Mouse (Mus musculus) retina, postnatal 1 day (tissue): ENCODE data around the gene Socs4.
A peak's percentile ranks its signal among the peaks of the same experiment; 100 is the strongest.
"Not testable (repeated sequence)": the region's sequence is repeated elsewhere in the genome, so short reads cannot be mapped to it uniquely, and the experiment has no call there.

ENCODE experiments used
- DNase-seq: peaks from one replicate; pipeline ENCODE4 v3.0.0-alpha.2; 2012

The Socs4 gene

GRCm38 (mm10) chr14:47291772-47292171, 15.0 kb downstream of the Socs4 start:
- no peak for DNase-seq

GRCm38 (mm10) chr14:47294136-47294535, 17.4 kb downstream of the Socs4 start:
- DNase-seq = peak; percentile 6

DNA sequence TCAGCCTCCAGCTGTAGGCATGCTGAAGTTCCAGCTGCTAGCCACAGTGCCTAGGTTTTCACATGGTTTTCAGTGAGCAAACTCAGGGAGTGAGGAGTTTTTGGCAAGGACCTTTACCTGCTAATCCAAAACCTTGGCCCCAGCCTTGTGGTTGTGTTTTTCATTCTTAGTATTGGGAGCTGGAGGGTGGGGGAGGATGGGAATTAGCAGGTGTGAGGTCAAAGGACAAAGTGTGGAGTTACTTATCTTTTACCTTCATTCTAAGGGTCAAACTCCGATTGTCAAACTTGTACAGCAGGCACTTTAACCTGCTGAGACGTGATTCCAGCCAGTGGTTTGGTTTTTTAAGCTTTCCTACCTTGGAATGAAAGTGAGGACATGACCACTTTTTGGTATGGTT, 19.5 kb downstream of the Socs4 start:
- DNase-seq = no peak

DNA sequence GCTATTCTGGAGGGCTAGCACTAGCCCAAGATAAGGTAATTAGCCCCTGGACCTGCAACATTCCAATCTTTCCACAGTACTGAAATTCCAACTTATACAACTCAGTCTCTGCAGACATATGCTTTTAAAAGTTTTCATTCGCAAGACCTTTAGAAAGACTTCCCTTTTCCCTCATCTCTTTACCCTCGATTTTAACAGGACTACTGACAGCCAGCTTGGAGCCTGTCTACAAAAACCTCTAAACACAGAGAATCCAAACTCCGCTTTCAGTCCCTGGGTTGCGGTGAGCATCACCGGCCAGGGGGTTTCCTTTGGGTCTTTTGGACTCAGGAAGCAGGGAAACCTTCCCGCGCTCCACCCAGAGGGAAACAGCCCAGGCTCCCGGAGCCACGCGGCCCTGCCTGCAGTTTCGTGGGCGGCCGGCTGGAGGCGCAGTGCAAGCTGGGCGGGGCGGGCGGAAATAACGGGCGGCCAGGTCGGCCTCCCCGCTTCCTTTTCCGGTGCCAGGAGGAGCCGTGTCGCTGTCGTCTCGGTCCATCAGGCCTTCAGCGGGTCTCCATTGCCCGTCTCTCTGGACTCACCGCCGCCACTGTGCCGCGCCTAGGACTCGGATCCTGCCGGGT, 21.2 kb downstream of the Socs4 start, which contains the start of gene Mapk1ip1l:
Mapk1ip1l (plus strand) TSS at position 482 of the 623 bp plus-strand sequence.
- DNase-seq = peak; percentile 92

DNA sequence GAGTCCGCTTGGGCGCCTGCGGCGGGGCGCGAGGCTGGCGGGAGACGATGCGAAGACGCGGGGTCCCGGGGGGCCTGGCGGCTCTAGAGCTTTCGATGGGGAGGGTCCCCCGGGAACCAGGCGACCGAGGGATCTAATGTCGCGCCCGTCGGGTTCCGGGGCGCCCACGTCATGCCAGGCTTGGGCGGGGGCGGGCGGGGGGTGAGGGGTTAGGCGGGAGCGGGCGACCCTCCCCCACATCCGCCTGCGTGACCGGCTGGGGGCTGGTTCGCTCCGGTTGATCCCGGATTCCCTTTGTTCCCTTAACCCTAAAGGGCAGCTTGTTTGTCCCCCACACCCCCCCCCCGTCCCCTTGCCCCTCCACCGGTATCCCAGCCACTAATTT, 21.7 kb downstream of the Socs4 start:
- DNase-seq = no peak

DNA sequence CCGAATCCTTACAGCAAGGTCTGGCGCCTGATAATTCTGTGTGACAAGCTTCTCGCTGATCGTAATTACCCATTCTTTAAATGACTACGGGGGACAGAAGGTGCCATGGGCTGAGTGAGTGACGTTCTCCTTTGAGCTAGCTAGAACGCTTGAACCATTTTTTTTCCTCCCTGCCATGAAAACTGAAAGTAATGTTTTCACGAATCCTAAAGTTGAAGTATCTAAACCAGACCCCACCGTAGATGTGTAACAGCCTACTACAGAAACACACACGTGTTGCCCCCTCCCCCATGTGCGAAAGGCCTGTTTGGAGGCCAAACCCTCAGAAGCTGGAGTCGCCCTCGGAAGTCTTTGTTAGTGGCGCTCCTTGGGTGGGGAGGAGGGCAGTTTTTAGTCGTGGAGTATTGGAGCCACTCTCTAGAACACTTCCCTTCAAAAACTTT, 22.1 kb downstream of the Socs4 start:
- peak; percentile 54 for DNase-seq

DNA sequence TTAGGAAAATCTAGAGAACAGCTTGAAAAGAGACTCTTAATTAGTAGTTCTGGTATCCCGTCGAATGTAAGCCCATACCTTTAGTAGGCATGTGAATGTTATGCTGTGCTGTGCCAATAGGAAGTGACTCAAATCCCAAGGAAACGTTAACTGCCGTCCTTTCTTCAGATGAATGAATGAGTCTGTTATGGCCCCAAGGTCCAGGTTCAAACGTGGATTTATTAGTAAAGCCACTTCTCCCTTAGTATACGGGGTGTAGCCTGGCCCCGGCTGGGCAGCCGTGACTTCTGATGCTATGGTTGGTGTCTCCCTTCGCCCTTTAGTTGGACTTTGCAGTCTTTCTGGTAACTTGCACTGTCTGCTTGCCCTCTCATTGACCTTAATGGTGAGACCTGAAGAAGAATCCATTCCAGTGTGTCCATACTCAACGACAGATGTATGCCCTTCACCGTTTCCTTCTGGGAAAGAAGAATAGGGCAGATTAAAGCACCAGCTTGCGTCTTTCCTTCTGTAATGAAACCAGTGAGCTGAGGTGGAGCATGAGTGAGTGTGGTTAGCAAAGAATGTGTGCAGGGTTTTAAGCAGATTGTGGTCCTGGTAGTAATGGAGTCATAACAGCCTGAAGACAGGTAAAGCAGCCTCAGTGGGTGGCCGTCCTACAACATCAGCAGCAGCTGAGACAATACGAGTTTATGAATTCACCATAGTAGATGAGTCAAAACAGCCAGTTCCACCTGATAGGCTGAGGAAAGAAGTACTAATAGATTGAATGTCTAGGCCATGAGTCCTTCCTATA, 26.4 kb downstream of the Socs4 start:
- DNase-seq = no peak

GRCm38 (mm10) chr14:47304814-47305405, 28.2 kb downstream of the Socs4 start:
- no peak for DNase-seq

DNA sequence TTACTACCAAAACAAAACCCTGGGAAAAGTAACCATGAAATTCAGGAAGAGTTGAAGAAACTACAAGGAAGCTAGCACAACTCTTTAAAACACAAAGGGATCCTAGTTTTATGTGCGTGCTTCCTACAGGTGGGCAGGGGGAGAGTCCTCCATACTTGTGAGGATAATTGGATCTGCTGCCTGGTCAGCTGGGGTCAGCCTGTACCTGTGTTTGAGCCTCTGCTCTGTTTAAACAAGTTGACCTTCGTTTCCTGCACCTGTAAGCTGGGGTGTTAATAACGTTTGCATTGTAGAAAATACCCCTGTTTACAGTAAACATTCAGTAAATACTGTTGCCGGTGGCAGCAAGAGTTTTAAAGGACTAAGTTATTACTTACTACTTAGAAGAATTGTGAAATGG, 29.2 kb downstream of the Socs4 start:
- no peak for DNase-seq

- no peak for DNase-seq
Measured at GRCm38 (mm10) chr14:47307669-47308068, 30.9 kb downstream of the Socs4 start.

DNA sequence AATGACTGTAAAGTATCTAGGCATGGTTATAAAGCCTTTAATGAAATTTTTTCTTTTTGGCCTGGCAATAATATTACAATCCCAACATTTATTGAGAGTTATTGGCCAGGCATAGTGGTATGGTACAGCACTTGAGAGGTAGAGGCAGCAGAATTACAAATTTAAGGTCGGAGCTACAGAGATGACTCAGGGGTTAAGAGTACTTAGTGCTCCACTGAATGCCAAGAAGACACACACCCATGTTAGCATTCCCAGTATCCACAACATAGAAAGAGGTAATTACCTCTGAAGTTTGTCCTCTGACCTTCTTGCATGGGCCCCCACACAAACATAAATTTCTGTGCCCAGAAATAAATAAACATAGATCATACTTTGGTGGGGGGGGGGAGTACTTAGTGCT, 32.3 kb downstream of the Socs4 start:
- DNase-seq = no peak

DNA sequence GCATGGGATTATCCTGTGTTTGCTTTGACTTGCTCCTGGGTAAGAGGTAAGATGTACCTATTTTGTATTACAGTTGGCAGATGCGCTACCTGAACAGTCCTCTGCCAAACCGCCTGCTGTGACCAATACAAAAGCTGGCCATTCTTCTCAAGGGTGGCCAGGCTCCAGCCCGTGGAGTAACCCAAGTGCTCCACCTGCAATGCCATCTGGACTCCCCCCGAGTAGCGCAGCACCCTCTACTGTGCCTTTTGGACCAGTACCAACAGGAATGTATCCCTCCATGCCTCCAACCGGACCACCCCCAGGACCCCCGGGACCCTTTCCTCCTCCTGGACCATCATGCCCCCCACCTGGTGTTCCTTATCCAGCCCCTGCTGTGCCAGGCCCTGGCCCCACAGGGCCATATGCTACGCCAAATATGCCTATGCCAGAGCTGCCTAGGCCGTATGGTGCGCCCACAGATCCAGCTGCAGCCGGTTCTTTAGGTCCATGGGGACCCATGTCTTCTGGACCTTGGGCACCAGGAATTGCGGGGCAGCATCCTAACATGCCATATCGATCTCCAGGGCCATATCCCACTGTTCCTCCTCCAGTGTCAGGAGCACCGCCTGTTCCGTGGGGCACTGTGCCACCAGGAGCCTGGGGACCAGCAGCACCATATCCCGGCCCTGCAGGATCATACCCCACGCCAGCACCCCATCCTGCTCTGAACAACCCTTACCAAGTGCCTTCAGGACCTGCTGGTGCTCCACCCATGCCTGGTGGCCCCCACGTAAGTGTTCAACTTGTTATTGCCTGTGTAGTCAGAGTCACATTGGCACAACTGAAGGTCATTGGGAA, 33.8 kb downstream of the Socs4 start:
- no peak for DNase-seq

- no peak for DNase-seq
Measured at GRCm38 (mm10) chr14:47319362-47319761, 42.6 kb downstream of the Socs4 start.

DNA sequence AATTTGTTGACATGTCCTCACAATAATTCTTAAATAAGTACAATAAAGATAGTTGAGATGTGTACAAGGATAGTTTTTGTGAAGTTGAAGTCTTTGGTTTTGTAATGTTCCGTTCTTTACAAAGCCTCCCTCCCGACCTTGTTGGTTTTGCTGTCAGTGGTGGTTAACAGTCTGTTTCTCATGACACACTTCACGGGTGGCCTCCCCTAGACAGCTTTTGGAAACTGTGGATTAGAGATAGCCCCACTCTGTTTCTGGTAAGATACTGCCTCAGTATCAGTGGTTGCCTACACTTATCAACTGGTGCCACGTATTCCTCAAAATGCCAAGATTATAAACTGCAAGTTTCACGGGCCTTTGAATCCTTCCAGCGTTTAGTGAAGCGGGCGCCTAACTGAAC, 44.9 kb downstream of the Socs4 start:
- not testable (repeated sequence) for DNase-seq

- DNase-seq = no peak
Measured at GRCm38 (mm10) chr14:47325965-47326761, 49.4 kb downstream of the Socs4 start.

- DNase-seq = no peak
Measured at GRCm38 (mm10) chr14:47327347-47327746, 50.6 kb downstream of the Socs4 start.

- DNase-seq = no peak
Measured at GRCm38 (mm10) chr14:47331920-47332319, 55.2 kb downstream of the Socs4 start.

GRCm38 (mm10) chr14:47334819-47335218, 58.1 kb downstream of the Socs4 start:
- DNase-seq = peak; percentile 55

- DNase-seq = no peak
Measured at GRCm38 (mm10) chr14:47335300-47335699, 58.6 kb downstream of the Socs4 start.

DNA sequence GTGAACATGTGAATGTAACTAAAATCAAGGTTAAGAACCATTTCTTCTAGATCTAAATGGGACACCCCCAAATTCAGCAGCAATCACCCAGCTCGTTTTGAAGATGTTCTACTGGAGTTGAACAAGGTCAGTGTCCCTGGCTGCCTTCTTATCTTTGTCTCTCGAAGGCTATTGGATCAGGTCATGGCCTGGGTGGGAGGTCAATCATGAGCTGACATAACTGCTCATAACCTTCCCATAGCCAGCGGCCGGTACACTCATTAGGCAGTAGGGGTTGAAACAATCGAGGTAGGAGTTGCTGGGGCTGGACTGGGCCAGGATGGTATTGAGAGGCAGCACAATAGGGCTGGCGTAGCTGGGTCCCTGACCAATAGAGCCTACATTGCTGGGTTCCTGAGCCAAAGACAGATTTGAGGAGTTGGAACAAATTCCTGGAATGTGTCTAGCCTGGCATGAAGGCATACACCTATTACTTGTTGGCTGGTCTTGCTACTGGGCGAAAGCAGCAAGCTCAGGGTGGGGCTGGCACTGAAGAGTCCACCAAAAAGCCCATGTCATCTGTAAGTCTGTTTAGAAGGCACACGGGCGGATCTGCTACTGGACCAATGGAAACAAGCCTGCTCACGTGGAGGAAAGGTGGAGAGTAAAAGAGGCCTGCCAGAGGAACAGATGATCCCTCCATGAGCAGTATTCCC, 63.6 kb downstream of the Socs4 start:
- no peak for DNase-seq

DNA sequence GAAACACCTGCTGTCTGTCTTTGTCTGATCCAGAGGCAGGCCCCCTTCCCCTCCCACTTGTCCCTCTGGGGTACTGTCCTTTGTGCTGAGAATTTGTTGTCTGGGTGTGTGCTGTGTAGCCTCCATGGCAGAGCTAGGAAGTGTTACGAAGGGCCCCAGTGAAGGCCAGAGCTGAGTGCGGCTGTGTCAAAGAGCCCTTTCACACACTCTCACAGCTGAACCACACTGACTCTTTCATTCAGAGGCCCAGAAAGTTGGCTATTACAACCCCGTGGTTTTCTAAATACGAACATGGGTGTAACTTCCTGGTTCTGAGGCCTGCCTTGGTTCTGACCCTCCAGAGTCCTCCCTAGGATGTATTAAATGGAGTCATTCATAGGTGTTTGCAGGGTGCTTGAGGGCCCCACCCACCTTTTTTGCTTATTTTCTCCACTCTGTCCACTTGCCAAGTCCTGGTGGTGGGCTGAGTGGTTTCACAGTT, 65.1 kb downstream of the Socs4 start:
- no peak for DNase-seq
